Mouse (Mus musculus): ENCODE data around the gene Mipep. TPM values are rescaled to one million over a fixed set of nuclear protein-coding genes. Genes with fewer than 3 reads are reported as not detected.

The Mipep gene
- polyA plus RNA-seq, 1 experiment from 2014 or later: 20.9 TPM

DNA sequence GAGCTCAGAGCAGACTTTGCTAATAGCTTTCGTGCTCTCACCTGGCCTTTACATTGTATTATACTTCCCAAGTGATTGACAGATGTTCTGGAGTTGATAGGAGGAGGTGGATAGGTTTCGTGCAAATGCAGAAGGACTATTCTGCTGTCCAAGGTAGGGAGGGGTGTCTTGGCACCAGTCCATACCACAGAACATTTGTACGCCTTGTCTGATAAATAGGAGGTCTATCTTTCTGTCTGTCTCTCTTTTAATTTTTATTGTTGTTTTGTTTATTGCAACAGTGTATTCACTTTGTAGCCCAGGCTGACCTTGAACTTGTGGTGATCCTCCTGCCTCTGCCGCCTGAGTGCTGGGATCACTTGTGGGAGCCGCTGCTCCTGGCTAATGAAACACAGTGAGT lies 13.2 kb downstream of the Mipep start:
- ChIA-PET CTCF (interaction anchor here (1.0 to 3.4 kb wide), 3 partner anchors 8 to 497 kb away, joined by 3 to 18 read pairs (median 13); no protein-coding TSS in a partner anchor), POLR2A (no interaction called here)
- in situ Hi-C loops (cut with MboI; ENCODE audit: low pct_unique_long_range_greater_than_20kb): loop anchor here (5.0 to 10.0 kb wide), 3 partner anchors 287 to 500 kb away; no protein-coding TSS in a partner anchor
- ATAC-seq (no peak), DNase-seq (ENCODE audit: low read depth, low spot score) (no peak)
- H3K27me3 ChIP-seq: no peaks in the 10 kb centered on the region
- no peak for TF ChIP-seq CTCF (IDR thresholded peaks at IDR 0.05)

GRCm38 (mm10) chr14:60798721-60799120 lies 14.3 kb downstream of the Mipep start:
- ATAC-seq (no peak), DNase-seq (ENCODE audit: low read depth, low spot score) (no peak)
- POLR2A ChIA-PET: interaction anchor here (0.9 kb wide), 1 partner anchor 19 kb away, joined by 4 read pairs; no protein-coding TSS in a partner anchor
- no peaks in the 10 kb centered on the region for H3K27me3 ChIP-seq
- TF ChIP-seq CTCF (IDR thresholded peaks at IDR 0.05): no peak
- CTCF ChIA-PET: interaction anchor here (1.5 to 3.4 kb wide), 4 partner anchors 9 to 496 kb away, joined by 3 to 18 read pairs (median 10); no protein-coding TSS in a partner anchor
- in situ Hi-C loops (cut with MboI; ENCODE audit: low pct_unique_long_range_greater_than_20kb): loop anchor here (5.0 to 10.0 kb wide), 3 partner anchors 286 to 499 kb away; no protein-coding TSS in a partner anchor

DNA sequence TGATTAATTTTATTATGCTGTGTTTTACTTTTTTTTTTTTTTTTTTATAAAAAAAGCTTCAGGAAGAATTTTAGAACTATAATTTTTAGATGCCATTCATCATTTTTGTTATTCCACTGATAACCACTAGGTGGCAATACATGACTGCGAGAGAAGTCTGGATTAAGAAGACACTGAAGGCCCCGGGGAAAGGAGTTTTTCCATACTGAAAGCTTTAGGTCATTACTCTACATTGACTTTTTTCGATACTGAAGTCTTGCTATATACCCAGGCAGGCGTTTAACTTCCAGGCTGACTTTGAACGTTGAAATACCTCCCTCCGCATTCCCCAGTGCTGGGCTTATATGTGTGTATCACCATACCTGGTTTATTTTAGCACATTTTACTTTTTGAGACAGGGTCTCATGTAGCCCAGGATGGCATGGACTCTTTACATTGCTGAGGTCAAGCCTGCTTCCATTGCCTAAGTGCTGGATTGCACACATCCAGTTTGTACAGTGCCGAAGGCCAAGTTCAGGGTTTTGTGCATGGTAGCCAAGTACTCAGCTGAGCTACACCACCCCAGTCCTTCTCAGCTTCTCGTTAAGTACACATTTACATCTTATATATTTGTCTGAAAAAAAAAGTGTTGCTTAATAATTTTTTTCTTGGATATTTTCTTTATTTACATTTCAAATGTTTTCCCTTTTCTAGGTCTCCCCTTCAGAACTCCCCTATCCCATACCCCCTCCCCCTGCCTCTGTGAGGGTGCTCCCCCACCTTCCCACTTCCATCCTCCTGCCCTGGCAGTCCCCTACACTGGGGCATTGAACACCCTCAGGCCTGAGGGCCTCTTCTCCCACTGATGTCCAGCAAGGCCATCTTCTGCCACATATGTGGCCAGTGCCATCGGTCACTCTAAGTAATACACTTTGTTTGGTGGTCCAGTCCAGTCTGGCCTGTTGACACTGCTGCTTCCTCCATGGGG lies 15.7 kb downstream of the Mipep start:
- H3K27me3 ChIP-seq: no peaks in the 10 kb centered on the region
- peak; percentile 54 for TF ChIP-seq CTCF (IDR thresholded peaks at IDR 0.05)
- no peak for ATAC-seq
- no peak for DNase-seq (ENCODE audit: low read depth, low spot score)
- POLR2A ChIA-PET: interaction anchor here (0.9 kb wide), 1 partner anchor 17 kb away, joined by 4 read pairs; no protein-coding TSS in a partner anchor
- CTCF ChIA-PET: interaction anchor here (0.6 to 3.4 kb wide), 11 partner anchors 9 to 499 kb away, joined by 3 to 18 read pairs (median 6); no protein-coding TSS in a partner anchor
- in situ Hi-C loops (cut with MboI; ENCODE audit: low pct_unique_long_range_greater_than_20kb): loop anchor here (5.0 to 10.0 kb wide), 3 partner anchors 285 to 497 kb away; no protein-coding TSS in a partner anchor

GRCm38 (mm10) chr14:60802026-60802425 lies 17.7 kb downstream of the Mipep start:
- ChIA-PET POLR2A (no interaction called here), CTCF (no interaction called here)
- DNase-seq (ENCODE audit: low read depth, low spot score) (no peak), ATAC-seq (no peak)
- in situ Hi-C loops (cut with MboI; ENCODE audit: low pct_unique_long_range_greater_than_20kb): no loop called here
- TF ChIP-seq CTCF (IDR thresholded peaks at IDR 0.05): no peak
- no peaks in the 10 kb centered on the region for H3K27me3 ChIP-seq

GRCm38 (mm10) chr14:60804978-60805377 lies 20.6 kb downstream of the Mipep start:
- no peak for TF ChIP-seq CTCF (IDR thresholded peaks at IDR 0.05)
- ChIA-PET POLR2A (no interaction called here), CTCF (interaction anchor here (1.2 to 1.6 kb wide), 2 partner anchors 339 to 490 kb away, joined by 4 read pairs; no protein-coding TSS in a partner anchor)
- DNase-seq (ENCODE audit: low read depth, low spot score) (no peak), ATAC-seq (no peak)
- H3K27me3 ChIP-seq: no peaks in the 10 kb centered on the region
- in situ Hi-C loops (cut with MboI; ENCODE audit: low pct_unique_long_range_greater_than_20kb): no loop called here

DNA sequence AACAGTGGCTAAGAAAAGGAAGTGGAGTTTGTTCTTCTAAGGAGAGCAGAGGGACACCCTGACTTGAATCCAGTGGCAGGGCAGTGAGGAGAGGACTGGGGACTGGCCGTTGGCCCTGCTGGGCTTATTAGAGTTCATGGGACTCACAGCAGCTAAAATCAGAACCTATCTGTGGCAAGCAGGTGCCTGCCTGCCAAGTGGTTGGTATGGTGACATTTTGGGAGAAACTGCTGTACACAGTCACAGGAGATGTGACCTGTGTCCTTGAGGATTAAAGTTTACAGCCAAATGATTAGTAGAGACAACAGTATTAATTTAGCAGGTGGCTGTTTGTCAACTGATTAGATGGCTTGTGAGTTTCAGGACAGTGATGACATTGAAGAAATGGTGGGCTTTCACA lies 21.5 kb downstream of the Mipep start:
- in situ Hi-C loops (cut with MboI; ENCODE audit: low pct_unique_long_range_greater_than_20kb): no loop called here
- POLR2A ChIA-PET: no interaction called here
- no peak for DNase-seq (ENCODE audit: low read depth, low spot score)

GRCm38 (mm10) chr14:60806891-60807344 lies 22.5 kb downstream of the Mipep start:
- in situ Hi-C loops (cut with MboI; ENCODE audit: low pct_unique_long_range_greater_than_20kb): no loop called here
- DNase-seq (ENCODE audit: low read depth, low spot score): no peak

More for the DNA sequence above, 21.5 kb downstream of the Mipep start:
- no peak for ATAC-seq
- H3K27me3 ChIP-seq: no peaks in the 10 kb centered on the region
- TF ChIP-seq CTCF (IDR thresholded peaks at IDR 0.05): no peak
- CTCF ChIA-PET: no interaction called here

GRCm38 (mm10) chr14:60809881-60810280 lies 25.5 kb downstream of the Mipep start:
- ChIA-PET CTCF (interaction anchor here (1.1 kb wide), 1 partner anchor 10 kb away, joined by 3 read pairs; no protein-coding TSS in a partner anchor), POLR2A (no interaction called here)
- TF ChIP-seq CTCF (IDR thresholded peaks at IDR 0.05): no peak
- DNase-seq (ENCODE audit: low read depth, low spot score) (no peak), ATAC-seq (no peak)
- in situ Hi-C loops (cut with MboI; ENCODE audit: low pct_unique_long_range_greater_than_20kb): no loop called here
- H3K27me3 ChIP-seq: no peaks in the 10 kb centered on the region

More at GRCm38 (mm10) chr14:60806891-60807344, 22.5 kb downstream of the Mipep start:
- POLR2A ChIA-PET: no interaction called here
- no peak for ATAC-seq
- CTCF ChIA-PET: interaction anchor here (1.1 kb wide), 1 partner anchor 37 kb away, joined by 3 read pairs; no protein-coding TSS in a partner anchor
- no peaks in the 10 kb centered on the region for H3K27me3 ChIP-seq
- no peak for TF ChIP-seq CTCF (IDR thresholded peaks at IDR 0.05)

DNA sequence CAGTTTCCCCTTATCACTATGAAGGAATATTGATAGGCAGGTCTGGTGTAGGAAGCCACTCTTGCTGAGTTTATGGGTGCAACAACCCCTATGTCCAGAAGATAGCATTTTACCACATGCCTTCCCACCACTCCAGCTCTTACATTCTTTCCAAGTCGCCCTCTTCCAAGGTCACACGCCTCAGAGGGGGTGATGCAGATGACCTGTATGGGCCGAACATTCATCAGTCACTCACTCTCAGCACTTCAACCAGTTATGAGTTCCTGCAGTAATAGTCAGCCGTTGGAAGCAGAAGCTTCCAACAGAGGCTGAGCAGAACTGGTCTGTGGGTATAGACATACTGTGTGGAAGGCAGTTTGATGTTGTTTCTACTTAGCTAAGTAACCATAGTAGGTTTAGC lies 27.2 kb downstream of the Mipep start:
- POLR2A ChIA-PET: no interaction called here

GRCm38 (mm10) chr14:60815098-60815497 lies 30.7 kb downstream of the Mipep start:
- H3K27me3 ChIP-seq: no peaks in the 10 kb centered on the region
- DNase-seq (ENCODE audit: low read depth, low spot score) (no peak), ATAC-seq (no peak)
- TF ChIP-seq CTCF (IDR thresholded peaks at IDR 0.05): no peak
- POLR2A ChIA-PET: no interaction called here
- in situ Hi-C loops (cut with MboI; ENCODE audit: low pct_unique_long_range_greater_than_20kb): no loop called here
- CTCF ChIA-PET: no interaction called here

More for the DNA sequence above, 27.2 kb downstream of the Mipep start:
- no peaks in the 10 kb centered on the region for H3K27me3 ChIP-seq
- ATAC-seq: no peak
- in situ Hi-C loops (cut with MboI; ENCODE audit: low pct_unique_long_range_greater_than_20kb): no loop called here
- TF ChIP-seq CTCF (IDR thresholded peaks at IDR 0.05): no peak
- DNase-seq (ENCODE audit: low read depth, low spot score): no peak
- CTCF ChIA-PET: interaction anchor here (0.9 kb wide), 1 partner anchor 12 kb away, joined by 3 read pairs; no protein-coding TSS in a partner anchor
